Mouse (Mus musculus): Measurements from ENCODE around the gene 1700066M21Rik. TPM values are rescaled to one million over a fixed set of nuclear protein-coding genes. Genes with fewer than 3 reads are reported as not detected.

Gene 1700066M21Rik
- polyA plus RNA-seq, 2 experiments, result 4.3 to 9.3 TPM

DNA sequence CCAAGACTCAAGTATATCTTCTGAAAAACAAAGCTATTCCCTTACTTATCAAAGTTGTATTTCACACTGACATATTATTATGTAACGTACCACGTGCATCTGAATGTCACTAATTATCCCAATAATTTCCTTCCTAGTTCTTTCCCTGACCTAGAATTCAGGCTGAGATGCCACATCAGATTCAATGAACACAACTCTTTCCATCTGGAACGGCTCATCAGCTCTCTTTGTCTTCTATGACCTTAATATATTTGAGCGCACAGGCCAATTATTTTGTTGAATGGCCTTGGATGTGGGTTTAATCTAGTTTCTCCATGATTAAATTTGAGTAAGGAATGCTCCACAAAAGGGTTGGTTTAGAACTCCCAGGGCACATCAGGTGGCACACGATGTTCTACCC lies 24.7 kb downstream of the 1700066M21Rik start:
- no peak overlapping the region for H3K4me2 ChIP-seq (ENCODE audit: low read depth)
- H3K27ac ChIP-seq, result no peak overlapping the region
- TF ChIP-seq EP300 (IDR thresholded peaks at IDR 0.05; ENCODE audit: low read depth) (no peak), CTCF (IDR thresholded peaks at IDR 0.05; ENCODE audit: low read depth) (no peak)
- H3K4me3 ChIP-seq (ENCODE audit: insufficient read depth in 1 of 2, low read depth in 2 of 2, low read length in 2 of 2), result no peak overlapping the region
- no peaks in the 10 kb centered on the region for H3K9me3 ChIP-seq (ENCODE audit: control insufficient read depth, low read length)
- DNase-seq (ENCODE audit: low read depth in 3 of 3, low spot score in 3 of 3) (no peak), ATAC-seq (ENCODE audit: insufficient read depth) (no peak)
- no peak overlapping the region for H3K9ac ChIP-seq (replicated peaks)
- H3K4me1 ChIP-seq (replicated peaks; ENCODE audit: control insufficient read depth in 2 of 2, insufficient read depth in 2 of 2, low read length in 1 of 2), result 0 out of 4 replicates have a peak, but pooled peaks cover 0 to 3% of the 10 kb centered on the region in 2 experiments
- WGBS (ENCODE audit: insufficient replicate concordance), result 75% methylated on average over 5 of the region's 5 CpGs
- no peaks in the 10 kb centered on the region for H3K27me3 ChIP-seq (ENCODE audit: control insufficient read depth, insufficient read depth, low read length)
- H3K36me3 ChIP-seq (replicated peaks; ENCODE audit: control insufficient read depth, insufficient read depth, low read depth), result no peaks in the 10 kb centered on the region; the same call in 1 of the 2 replicates

DNA sequence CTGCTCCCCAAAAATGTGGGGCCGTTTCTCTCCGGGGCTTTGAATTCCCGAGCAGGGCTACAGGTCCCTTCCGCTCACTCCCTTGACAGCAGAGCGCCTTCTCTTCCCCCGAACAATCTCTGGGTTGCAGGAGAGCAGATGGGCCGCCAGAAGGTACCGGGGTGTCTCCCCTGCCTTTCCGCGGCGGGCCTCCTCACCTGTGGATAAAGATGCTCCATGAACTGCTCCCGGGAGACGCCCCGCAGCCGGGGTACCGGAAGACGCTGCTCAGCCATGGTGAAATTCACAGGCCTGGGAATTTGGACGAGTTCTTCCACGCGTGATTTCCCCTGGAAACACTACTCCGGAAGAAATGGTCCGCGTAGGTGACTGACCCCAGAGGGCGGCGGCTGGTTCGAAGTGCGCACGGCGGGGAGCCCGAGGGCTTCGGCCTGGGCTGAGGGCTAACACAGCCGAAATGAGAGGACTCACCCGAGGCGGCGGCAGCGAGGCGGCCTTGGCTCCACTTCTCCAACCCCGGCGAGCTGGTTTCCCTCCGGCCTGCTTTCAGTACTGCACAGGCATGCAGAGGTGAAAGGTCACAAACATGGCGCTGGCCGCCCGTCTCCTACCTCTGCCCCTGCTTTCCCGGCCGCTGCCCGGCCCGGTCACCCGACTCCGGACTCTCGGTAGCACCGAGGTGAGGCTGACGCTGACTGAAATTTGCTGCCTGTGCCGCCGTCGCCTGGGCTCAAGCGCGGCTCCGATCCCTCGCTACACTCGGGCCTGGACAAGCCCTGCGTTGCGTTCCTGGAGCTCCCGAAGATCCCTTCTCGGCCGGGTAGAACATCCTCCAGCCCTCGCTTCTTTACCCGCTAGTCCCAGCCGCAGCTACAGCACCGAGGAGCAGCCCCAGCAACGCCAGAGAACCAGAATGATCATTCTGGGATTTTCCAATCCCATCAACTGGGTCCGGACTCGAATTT lies 29.0 kb downstream of the 1700066M21Rik start, which contains the start of the genes Maip1 and Tyw5:
Gene Maip1, plus strand, starts transcription at position 142 of the 965 bp plus-strand sequence.
Gene Tyw5, minus strand, starts transcription at position 915 of the 965 bp plus-strand sequence.
- DNase-seq (ENCODE audit: low read depth in 3 of 3, low spot score in 3 of 3) (peak; percentile 67 to 71 (median 68)), ATAC-seq (ENCODE audit: insufficient read depth) (peak; percentile 88)
- peak within 1 kb of the TSS; percentile 64 for H3K27ac ChIP-seq
- peak; percentile 27; the same call in 1 of the 2 replicates for TF ChIP-seq CTCF (IDR thresholded peaks at IDR 0.05; ENCODE audit: low read depth)
- no peak for TF ChIP-seq EP300 (IDR thresholded peaks at IDR 0.05; ENCODE audit: low read depth)
- H3K9me3 ChIP-seq (ENCODE audit: control insufficient read depth, low read length), result no peaks in the 10 kb centered on the region
- peak within 1 kb of the TSS; percentile 93 for H3K9ac ChIP-seq (replicated peaks)
- WGBS (ENCODE audit: insufficient replicate concordance), result under 1% methylated on average over 72 of the region's 72 CpGs
- peaks cover 7 to 11% of the 10 kb centered on the region in 2 experiments for H3K4me1 ChIP-seq (replicated peaks; ENCODE audit: control insufficient read depth in 2 of 2, insufficient read depth in 2 of 2, low read length in 1 of 2)
- H3K36me3 ChIP-seq (replicated peaks; ENCODE audit: control insufficient read depth, insufficient read depth, low read depth), result no peaks in the 10 kb centered on the region
- H3K4me2 ChIP-seq (ENCODE audit: low read depth), result peak within 1 kb of the TSS; percentile 76
- H3K4me3 ChIP-seq (ENCODE audit: insufficient read depth in 1 of 2, low read depth in 2 of 2, low read length in 2 of 2), result peak within 1 kb of the TSS; percentile 82 to 84
- H3K27me3 ChIP-seq (ENCODE audit: control insufficient read depth, insufficient read depth, low read length), result no peaks in the 10 kb centered on the region

DNA sequence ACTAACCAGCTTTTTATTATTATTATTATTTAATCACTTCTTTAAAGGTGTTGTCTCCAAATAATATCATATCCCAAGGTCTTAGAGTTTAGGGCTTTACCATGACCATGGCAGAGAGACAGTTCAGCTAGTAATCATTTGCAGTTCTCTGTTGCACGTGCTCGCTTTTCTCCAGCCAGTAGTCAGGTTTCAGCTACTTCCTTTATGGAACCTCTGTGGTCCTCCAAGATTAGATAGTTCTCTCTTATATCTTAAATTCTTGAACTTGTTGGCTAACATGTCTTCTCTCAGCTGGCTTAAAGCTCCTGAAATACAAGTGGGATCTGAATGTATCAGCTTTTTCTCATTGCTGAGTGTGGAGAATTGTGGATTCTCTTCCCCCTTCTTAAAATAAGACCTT lies 31.6 kb downstream of the 1700066M21Rik start:
- Histone ChIP-seq H3K9ac (replicated peaks) (no peak overlapping the region), H3K27ac (no peak overlapping the region), H3K4me2 (ENCODE audit: low read depth) (no peak overlapping the region), H3K36me3 (replicated peaks; ENCODE audit: control insufficient read depth, insufficient read depth, low read depth) (peaks cover 5% of the 10 kb centered on the region), H3K4me1 (replicated peaks; ENCODE audit: control insufficient read depth in 2 of 2, insufficient read depth in 2 of 2, low read length in 1 of 2) (peaks cover 7 to 11% of the 10 kb centered on the region in 2 experiments), H3K4me3 (ENCODE audit: insufficient read depth in 1 of 2, low read depth in 2 of 2, low read length in 2 of 2) (no peak overlapping the region), H3K27me3 (ENCODE audit: control insufficient read depth, insufficient read depth, low read length) (no peaks in the 10 kb centered on the region), H3K9me3 (ENCODE audit: control insufficient read depth, low read length) (no peaks in the 10 kb centered on the region)
- no peak for ATAC-seq (ENCODE audit: insufficient read depth)
- 56% methylated on average over 2 of the region's 2 CpGs for WGBS (ENCODE audit: insufficient replicate concordance)
- DNase-seq (ENCODE audit: low read depth in 3 of 3, low spot score in 3 of 3), result no peak
- no peak for TF ChIP-seq EP300 (IDR thresholded peaks at IDR 0.05; ENCODE audit: low read depth)
- TF ChIP-seq CTCF (IDR thresholded peaks at IDR 0.05; ENCODE audit: low read depth), result no peak

DNA sequence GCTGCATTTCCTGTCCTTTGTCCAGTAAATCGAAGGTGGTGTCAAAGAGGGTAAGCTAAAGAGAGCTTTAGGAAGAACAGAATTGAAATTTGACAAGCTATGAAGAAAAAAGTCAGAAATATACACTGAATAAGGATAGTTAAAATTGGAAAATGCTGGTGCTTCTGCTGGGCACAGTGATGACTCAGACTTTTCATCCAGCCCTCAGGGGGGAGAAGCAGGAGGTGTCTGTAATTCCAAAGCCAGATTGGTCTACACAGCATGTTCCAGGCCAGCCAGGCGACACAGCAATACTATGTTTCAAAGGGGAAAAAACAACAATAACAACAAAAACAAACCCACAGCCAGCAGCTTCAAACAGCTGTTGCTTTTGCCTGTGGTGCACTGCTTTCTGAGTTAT lies 36.0 kb downstream of the 1700066M21Rik start:
- no peak overlapping the region for H3K9ac ChIP-seq (replicated peaks)
- no peak overlapping the region for H3K4me3 ChIP-seq (ENCODE audit: insufficient read depth in 1 of 2, low read depth in 2 of 2, low read length in 2 of 2)
- DNase-seq (ENCODE audit: low read depth in 3 of 3, low spot score in 3 of 3) (no peak), ATAC-seq (ENCODE audit: insufficient read depth) (no peak)
- WGBS (ENCODE audit: insufficient replicate concordance), result 67% methylated on average over 2 of the region's 2 CpGs
- H3K36me3 ChIP-seq (replicated peaks; ENCODE audit: control insufficient read depth, insufficient read depth, low read depth), result peaks cover 10% of the 10 kb centered on the region
- TF ChIP-seq EP300 (IDR thresholded peaks at IDR 0.05; ENCODE audit: low read depth) (no peak), CTCF (IDR thresholded peaks at IDR 0.05; ENCODE audit: low read depth) (no peak)
- no peak overlapping the region for H3K4me2 ChIP-seq (ENCODE audit: low read depth)
- peaks cover 0 to 2% of the 10 kb centered on the region in 2 experiments; a peak in 2 of 4 replicates for H3K4me1 ChIP-seq (replicated peaks; ENCODE audit: control insufficient read depth in 2 of 2, insufficient read depth in 2 of 2, low read length in 1 of 2)
- H3K27ac ChIP-seq, result no peak overlapping the region
- H3K9me3 ChIP-seq (ENCODE audit: control insufficient read depth, low read length), result no peaks in the 10 kb centered on the region
- H3K27me3 ChIP-seq (ENCODE audit: control insufficient read depth, insufficient read depth, low read length), result no peaks in the 10 kb centered on the region

DNA sequence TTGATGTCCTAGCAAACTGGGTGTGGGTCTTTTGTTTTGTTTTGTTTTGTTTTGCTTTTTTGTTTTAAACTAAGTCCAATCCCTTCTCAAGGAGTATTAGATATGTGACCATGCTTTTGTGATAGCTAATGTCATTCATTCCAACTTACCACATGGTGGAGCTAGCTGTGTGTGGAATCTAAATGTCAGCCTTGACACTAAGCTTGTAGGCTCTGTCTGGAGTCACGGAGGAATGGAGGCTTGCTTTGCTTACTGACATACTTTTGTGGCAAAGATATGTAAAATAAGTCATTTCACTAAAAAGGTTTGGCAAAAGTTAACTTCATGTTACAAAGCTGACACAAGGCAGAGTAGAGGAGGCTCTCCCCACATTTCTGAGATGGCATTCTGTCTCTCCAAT lies 46.3 kb downstream of the 1700066M21Rik start:
- no peak for ATAC-seq (ENCODE audit: insufficient read depth)
- WGBS (ENCODE audit: insufficient replicate concordance), result 16% methylated on average over 1 of the region's 1 CpGs

More for the DNA sequence above, 46.3 kb downstream of the 1700066M21Rik start:
- TF ChIP-seq EP300 (IDR thresholded peaks at IDR 0.05; ENCODE audit: low read depth) (no peak), CTCF (IDR thresholded peaks at IDR 0.05; ENCODE audit: low read depth) (peak; percentile 33; the same call in 1 of the 2 replicates)
- DNase-seq (ENCODE audit: low read depth in 3 of 3, low spot score in 3 of 3), result no peak
- Histone ChIP-seq H3K4me2 (ENCODE audit: low read depth) (no peak overlapping the region), H3K9me3 (ENCODE audit: control insufficient read depth, low read length) (no peaks in the 10 kb centered on the region), H3K4me3 (ENCODE audit: insufficient read depth in 1 of 2, low read depth in 2 of 2, low read length in 2 of 2) (no peak overlapping the region), H3K9ac (replicated peaks) (no peak overlapping the region), H3K27ac (no peak overlapping the region), H3K4me1 (replicated peaks; ENCODE audit: control insufficient read depth in 2 of 2, insufficient read depth in 2 of 2, low read length in 1 of 2) (no peaks in the 10 kb centered on the region), H3K36me3 (replicated peaks; ENCODE audit: control insufficient read depth, insufficient read depth, low read depth) (no peaks in the 10 kb centered on the region), H3K27me3 (ENCODE audit: control insufficient read depth, insufficient read depth, low read length) (no peaks in the 10 kb centered on the region)

All from liver, embryonic 14.5 days (tissue).